Mouse (Mus musculus) erythroblast, embryonic 14.5 days (primary cell): Measurements from ENCODE around the gene Dhx37.

ENCODE experiments used
- GATA1 ChIP-seq: IDR thresholded peaks from 2 replicates; pipeline ENCODE4 v1.6.1; 2012; ENCODE audit warnings: low read length, inconsistent platforms, mixed read lengths
- TAL1 ChIP-seq: IDR thresholded peaks from 3 replicates; pipeline ENCODE4 v1.6.1; 2012; ENCODE audit warnings: low read length, inconsistent platforms, mixed read lengths

DNA sequence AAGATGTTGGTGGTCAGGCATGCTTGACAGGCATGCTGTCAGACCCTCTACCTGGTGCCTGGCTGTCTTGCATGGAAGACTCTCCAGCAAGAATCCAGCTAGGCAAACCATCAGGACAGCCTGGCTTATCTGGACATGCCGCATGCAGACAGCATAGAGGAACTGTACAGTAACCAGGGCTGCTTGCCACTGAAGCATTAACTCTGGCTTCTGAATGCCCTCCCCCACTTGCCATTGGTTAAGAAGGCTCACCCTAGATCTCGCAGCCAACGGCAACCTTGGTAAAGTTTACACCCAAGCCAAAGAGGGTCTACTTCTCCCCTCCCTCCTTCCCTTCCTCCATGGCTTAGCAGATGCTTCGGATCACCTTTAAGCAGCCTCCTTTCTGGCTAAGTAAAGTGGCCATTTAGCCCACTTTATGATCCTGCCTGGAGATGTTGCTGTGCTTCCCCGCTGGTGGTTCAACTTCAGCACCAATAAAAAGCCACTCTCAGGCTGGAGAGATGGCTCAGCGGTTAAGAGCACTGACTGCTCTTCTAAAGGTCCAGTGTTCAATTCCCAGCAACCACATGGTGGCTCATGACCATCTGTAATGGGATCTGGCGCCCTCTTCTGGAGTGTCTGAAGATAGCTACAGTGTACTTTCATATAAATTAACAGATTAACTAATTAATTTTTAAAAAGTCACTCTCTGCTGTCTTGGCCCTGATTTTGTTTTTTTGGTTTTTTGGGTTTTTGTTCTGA lies 62.8 kb downstream of the Dhx37 start:
- TF ChIP-seq GATA1 (no peak), TAL1 (no peak)
